Mouse (Mus musculus): ENCODE measurements at regions not wholly inside any gene's neighbourhood (a gene's known extent, or its start where the extent isn't known, plus 50 kb on each side); places are given as distances from the start of the nearest gene placed in this dataset.

- ATAC-seq (ENCODE audit: low FRiP score, low read depth): no peak
- H3K27ac ChIP-seq (replicated peaks): no peak overlapping the region
- no peaks in the 10 kb centered on the region for H3K36me3 ChIP-seq
- no peak overlapping the region for H3K4me2 ChIP-seq (replicated peaks)
- H3K9ac ChIP-seq (replicated peaks): no peak overlapping the region
- no peak overlapping the region for H3K4me3 ChIP-seq
- H3K4me1 ChIP-seq: 0 out of 2 replicates have a peak, but pooled peaks cover 5% of the 10 kb centered on the region
- H3K9me3 ChIP-seq: no peaks in the 10 kb centered on the region
- H3K27me3 ChIP-seq: no peaks in the 10 kb centered on the region
- WGBS: 73% methylated on average over 6 of the region's 6 CpGs
Measured at GRCm38 (mm10) chr3:52543006-52543405, 274.9 kb downstream of the Foxo1 start.

DNA sequence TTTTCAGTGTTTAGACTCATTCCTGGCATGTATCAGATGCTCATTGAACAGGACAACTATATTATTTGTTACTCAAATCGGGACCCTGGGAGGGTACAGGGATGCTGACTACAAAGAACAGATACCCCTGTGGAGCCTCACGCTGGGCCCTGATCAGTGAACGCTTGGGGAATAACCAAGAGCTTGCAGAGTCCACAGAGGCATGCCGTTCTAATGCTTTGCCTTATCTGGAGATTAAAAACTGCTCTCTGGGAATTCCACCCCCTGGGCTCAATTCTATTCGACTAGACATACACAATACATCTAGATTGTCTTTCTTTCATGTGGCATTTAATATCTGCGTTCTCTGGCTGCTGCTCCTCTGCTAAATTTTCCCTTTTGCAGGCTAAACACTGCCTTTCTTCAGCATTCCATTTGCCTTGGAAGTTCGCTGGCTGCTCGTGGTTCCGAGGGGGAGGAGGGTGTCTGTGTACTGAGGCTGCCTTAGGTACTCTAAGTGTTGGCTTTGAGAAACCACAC is 272.8 kb downstream of the Foxo1 start:
- no peak overlapping the region for H3K4me2 ChIP-seq (replicated peaks)

GRCm38 (mm10) chr3:52539813-52540378 is 271.8 kb downstream of the Foxo1 start:
- Histone ChIP-seq H3K9me3 (no peaks in the 10 kb centered on the region), H3K4me3 (no peak overlapping the region), H3K27me3 (no peaks in the 10 kb centered on the region), H3K36me3 (no peaks in the 10 kb centered on the region), H3K9ac (replicated peaks) (no peak overlapping the region), H3K4me1 (peaks cover 10% of the 10 kb centered on the region; the same call in 1 of the 2 replicates), H3K27ac (replicated peaks) (no peak overlapping the region), H3K4me2 (replicated peaks) (no peak overlapping the region)
- ATAC-seq (ENCODE audit: low FRiP score, low read depth): no peak
- 70% methylated on average over 10 of the region's 10 CpGs for WGBS

More for the DNA sequence above, 272.8 kb downstream of the Foxo1 start:
- Histone ChIP-seq H3K36me3 (no peaks in the 10 kb centered on the region), H3K9me3 (no peaks in the 10 kb centered on the region), H3K4me1 (0 out of 2 replicates have a peak, but pooled peaks cover 5% of the 10 kb centered on the region), H3K4me3 (no peak overlapping the region), H3K27me3 (no peaks in the 10 kb centered on the region), H3K27ac (replicated peaks) (no peak overlapping the region), H3K9ac (replicated peaks) (no peak overlapping the region)
- 16% methylated on average over 9 of the region's 9 CpGs for WGBS
- no peak for ATAC-seq (ENCODE audit: low FRiP score, low read depth)

DNA sequence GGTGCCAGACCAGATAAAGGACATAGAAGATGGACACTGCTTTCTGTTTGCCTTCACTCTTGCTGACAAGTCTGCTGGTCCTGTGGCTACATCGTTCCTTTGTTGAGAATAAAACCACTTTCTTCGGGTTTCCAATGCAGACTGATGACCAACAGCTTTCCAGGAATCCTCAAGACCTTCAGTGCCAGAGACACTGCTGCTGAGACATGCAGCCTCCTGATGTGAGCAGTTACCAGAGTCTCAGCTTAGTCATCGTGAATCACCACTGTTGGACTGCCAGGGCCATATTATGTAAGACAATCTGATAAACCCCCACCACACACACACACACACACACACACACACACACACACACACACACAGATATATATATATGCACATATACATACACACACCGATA is 270.2 kb downstream of the Foxo1 start:
- ATAC-seq (ENCODE audit: low FRiP score, low read depth): no peak
- Histone ChIP-seq H3K9ac (replicated peaks) (no peak overlapping the region), H3K4me2 (replicated peaks) (no peak overlapping the region), H3K27ac (replicated peaks) (no peak overlapping the region), H3K36me3 (no peaks in the 10 kb centered on the region), H3K4me1 (peaks cover 10% of the 10 kb centered on the region; the same call in 1 of the 2 replicates), H3K4me3 (no peak overlapping the region), H3K9me3 (no peaks in the 10 kb centered on the region), H3K27me3 (no peaks in the 10 kb centered on the region)
- WGBS: 88% methylated on average over 4 of the region's 4 CpGs

- Histone ChIP-seq H3K9ac (replicated peaks) (no peak overlapping the region), H3K36me3 (no peaks in the 10 kb centered on the region), H3K4me1 (peaks cover 10% of the 10 kb centered on the region; the same call in 1 of the 2 replicates), H3K4me2 (replicated peaks) (no peak overlapping the region), H3K4me3 (no peak overlapping the region), H3K27ac (replicated peaks) (no peak overlapping the region), H3K27me3 (no peaks in the 10 kb centered on the region), H3K9me3 (no peaks in the 10 kb centered on the region)
- ATAC-seq (ENCODE audit: low FRiP score, low read depth): no peak
- WGBS: 83% methylated on average over 10 of the region's 10 CpGs
Measured at GRCm38 (mm10) chr3:52537362-52537911, 269.3 kb downstream of the Foxo1 start.

DNA sequence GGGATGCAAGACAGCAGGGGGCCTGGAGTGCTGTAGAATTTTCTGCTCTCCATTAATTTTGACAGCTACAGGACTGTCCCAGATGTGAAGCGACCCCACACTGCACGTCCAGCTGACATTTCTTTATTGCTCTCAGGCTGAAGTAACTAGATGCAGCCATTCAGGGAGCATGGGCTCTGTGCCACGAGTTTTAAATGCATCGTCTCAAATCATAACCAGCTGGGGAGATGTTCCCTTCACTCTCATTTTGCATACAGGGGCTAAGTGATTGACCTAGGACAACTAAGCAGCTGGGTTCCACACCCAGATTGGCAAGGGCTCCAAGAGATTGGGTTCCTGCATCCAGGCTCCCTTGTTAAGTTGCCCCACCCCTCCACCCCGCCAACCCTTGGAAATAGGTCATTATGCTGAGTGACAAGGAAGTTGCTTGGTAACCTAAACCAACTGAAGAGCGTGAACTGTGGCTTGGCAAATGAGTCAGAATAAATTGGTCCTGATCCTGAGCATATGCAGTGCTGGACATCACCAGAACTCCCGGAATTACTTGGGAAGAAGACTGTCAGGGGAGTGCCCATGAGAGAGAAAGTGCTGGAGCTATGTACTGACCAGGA is 267.4 kb downstream of the Foxo1 start:
- Histone ChIP-seq H3K4me3 (no peak overlapping the region), H3K4me2 (replicated peaks) (no peak overlapping the region), H3K9ac (replicated peaks) (no peak overlapping the region), H3K27ac (replicated peaks) (no peak overlapping the region), H3K27me3 (no peaks in the 10 kb centered on the region), H3K9me3 (no peaks in the 10 kb centered on the region), H3K4me1 (peaks cover 5% of the 10 kb centered on the region; the same call in 1 of the 2 replicates), H3K36me3 (no peaks in the 10 kb centered on the region)
- no peak for ATAC-seq (ENCODE audit: low FRiP score, low read depth)
- WGBS: 63% methylated on average over 7 of the region's 7 CpGs

GRCm38 (mm10) chr3:52534118-52534517 is 266.0 kb downstream of the Foxo1 start:
- H3K27me3 ChIP-seq: no peaks in the 10 kb centered on the region
- H3K4me2 ChIP-seq (replicated peaks): no peak overlapping the region
- no peaks in the 10 kb centered on the region for H3K9me3 ChIP-seq
- H3K4me1 ChIP-seq: peaks cover 5% of the 10 kb centered on the region; the same call in 1 of the 2 replicates
- 87% methylated on average over 7 of the region's 7 CpGs for WGBS
- H3K36me3 ChIP-seq: no peaks in the 10 kb centered on the region
- ATAC-seq (ENCODE audit: low FRiP score, low read depth): no peak
- no peak overlapping the region for H3K9ac ChIP-seq (replicated peaks)
- no peak overlapping the region for H3K27ac ChIP-seq (replicated peaks)
- H3K4me3 ChIP-seq: no peak overlapping the region

DNA sequence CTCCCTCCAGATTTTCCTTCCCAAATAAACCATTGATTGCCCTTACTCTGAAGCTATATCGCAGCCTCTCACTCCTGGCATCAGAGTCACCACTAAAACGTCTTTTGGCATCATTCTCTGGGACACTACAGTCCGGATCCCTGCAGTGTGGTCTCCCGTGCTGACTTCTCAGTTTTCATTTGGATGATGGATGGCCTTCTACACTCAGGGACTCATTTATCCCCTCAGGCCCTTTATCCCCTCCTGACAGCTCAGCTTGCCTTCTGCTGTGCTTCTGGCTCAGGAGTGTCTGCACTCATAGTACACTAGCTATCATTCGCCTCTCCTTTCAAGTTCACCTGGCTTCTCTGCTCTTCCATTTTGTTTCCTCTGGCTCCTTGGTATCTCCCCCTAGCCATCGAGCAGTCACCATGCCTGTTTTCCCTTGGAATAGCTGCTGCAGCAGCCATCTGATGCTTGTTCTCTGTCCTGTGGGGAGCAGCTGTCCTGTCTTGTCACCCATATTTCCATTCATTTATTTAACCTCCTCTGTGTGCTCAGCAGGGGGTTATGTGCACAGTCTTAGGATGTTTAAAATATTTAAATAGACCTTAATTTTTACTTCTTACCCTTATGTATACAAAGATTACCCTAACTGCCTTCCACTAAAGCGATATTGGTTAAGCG is 263.7 kb downstream of the Foxo1 start:
- H3K4me1 ChIP-seq: peaks cover 5% of the 10 kb centered on the region; the same call in 1 of the 2 replicates
- WGBS: 81% methylated on average over 8 of the region's 8 CpGs
- ATAC-seq (ENCODE audit: low FRiP score, low read depth): no peak

GRCm38 (mm10) chr3:52530406-52530970 is 262.4 kb downstream of the Foxo1 start:
- ATAC-seq (ENCODE audit: low FRiP score, low read depth): no peak
- no peaks in the 10 kb centered on the region for H3K27me3 ChIP-seq
- H3K4me3 ChIP-seq: no peak overlapping the region
- no peak overlapping the region for H3K9ac ChIP-seq (replicated peaks)
- no peaks in the 10 kb centered on the region for H3K36me3 ChIP-seq
- WGBS: 85% methylated on average over 7 of the region's 7 CpGs
- H3K9me3 ChIP-seq: no peaks in the 10 kb centered on the region
- peaks cover 4% of the 10 kb centered on the region; the same call in 1 of the 2 replicates for H3K4me1 ChIP-seq
- H3K27ac ChIP-seq (replicated peaks): no peak overlapping the region
- H3K4me2 ChIP-seq (replicated peaks): no peak overlapping the region

More for the DNA sequence above, 263.7 kb downstream of the Foxo1 start:
- H3K9ac ChIP-seq (replicated peaks): no peak overlapping the region
- no peak overlapping the region for H3K4me2 ChIP-seq (replicated peaks)
- H3K36me3 ChIP-seq: no peaks in the 10 kb centered on the region
- H3K9me3 ChIP-seq: no peaks in the 10 kb centered on the region
- no peak overlapping the region for H3K27ac ChIP-seq (replicated peaks)
- no peaks in the 10 kb centered on the region for H3K27me3 ChIP-seq
- no peak overlapping the region for H3K4me3 ChIP-seq

- no peak overlapping the region for H3K9ac ChIP-seq (replicated peaks)
- no peak overlapping the region for H3K4me2 ChIP-seq (replicated peaks)
- no peaks in the 10 kb centered on the region for H3K27me3 ChIP-seq
- no peaks in the 10 kb centered on the region for H3K4me1 ChIP-seq
- no peak for ATAC-seq (ENCODE audit: low FRiP score, low read depth)
- H3K4me3 ChIP-seq: no peak overlapping the region
- no peaks in the 10 kb centered on the region for H3K9me3 ChIP-seq
- no peaks in the 10 kb centered on the region for H3K36me3 ChIP-seq
- 84% methylated on average over 6 of the region's 6 CpGs for WGBS
- no peak overlapping the region for H3K27ac ChIP-seq (replicated peaks)
Measured at GRCm38 (mm10) chr3:52529136-52529535, 261.0 kb downstream of the Foxo1 start.

GRCm38 (mm10) chr3:52528521-52528920 is 260.4 kb downstream of the Foxo1 start:
- Histone ChIP-seq H3K4me3 (no peak overlapping the region), H3K9ac (replicated peaks) (no peak overlapping the region), H3K9me3 (no peaks in the 10 kb centered on the region), H3K27me3 (no peaks in the 10 kb centered on the region), H3K36me3 (no peaks in the 10 kb centered on the region), H3K4me2 (replicated peaks) (no peak overlapping the region), H3K4me1 (no peaks in the 10 kb centered on the region), H3K27ac (replicated peaks) (no peak overlapping the region)
- 93% methylated on average over 7 of the region's 7 CpGs for WGBS
- ATAC-seq (ENCODE audit: low FRiP score, low read depth): no peak

DNA sequence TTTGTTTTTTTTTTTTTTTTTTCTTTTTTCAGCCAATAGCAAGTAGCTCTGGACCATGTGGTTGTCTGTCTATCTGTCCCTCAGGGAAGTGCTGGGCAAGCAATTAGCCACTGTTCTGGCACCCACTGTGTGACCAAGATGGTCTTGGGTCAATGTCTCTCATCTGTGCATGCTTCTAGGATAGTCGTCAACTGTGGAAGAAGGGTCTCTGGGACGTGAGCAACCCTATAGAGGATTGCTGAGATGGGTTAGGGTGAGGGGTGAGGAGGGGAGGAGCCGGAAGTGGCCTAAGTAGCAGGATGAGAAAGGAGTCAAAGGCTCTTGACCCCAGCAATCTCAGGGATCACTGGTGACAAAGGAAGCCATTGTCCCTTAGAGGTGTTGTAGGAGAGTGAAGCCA is 259.6 kb downstream of the Foxo1 start:
- no peaks in the 10 kb centered on the region for H3K36me3 ChIP-seq
- H3K4me1 ChIP-seq: no peaks in the 10 kb centered on the region
- H3K4me3 ChIP-seq: no peak overlapping the region
- no peak for ATAC-seq (ENCODE audit: low FRiP score, low read depth)
- H3K9ac ChIP-seq (replicated peaks): no peak overlapping the region
- H3K4me2 ChIP-seq (replicated peaks): no peak overlapping the region
- no peak overlapping the region for H3K27ac ChIP-seq (replicated peaks)
- no peaks in the 10 kb centered on the region for H3K9me3 ChIP-seq
- 60% methylated on average over 3 of the region's 3 CpGs for WGBS
- H3K27me3 ChIP-seq: 0 out of 2 replicates have a peak, but pooled peaks cover 6% of the 10 kb centered on the region
